Mouse (Mus musculus) MN1 (cell line): ENCODE measurements at regions not wholly inside any gene's neighbourhood (a gene's known extent, or its start where the extent isn't known, plus 50 kb on each side); places are given as distances from the start of the nearest gene placed in this dataset.
A peak's percentile ranks its signal among the peaks of the same experiment; 100 is the strongest.

Source experiments
- DNase-seq: peaks from one replicate; pipeline ENCODE4 v3.0.0-alpha.2; 2016; ENCODE audit warnings: low spot score

- no peak for DNase-seq
Observed at GRCm38 (mm10) chr2:174532671-174533363, 59.9 kb upstream of the Prelid3b start.

- DNase-seq, result no peak
Observed at GRCm38 (mm10) chr2:174540717-174541116, 67.8 kb upstream of the Prelid3b start.

- DNase-seq, result no peak
Observed at GRCm38 (mm10) chr2:174547207-174547606, 74.3 kb upstream of the Prelid3b start.

- DNase-seq, result no peak
Observed at GRCm38 (mm10) chr2:174547701-174548100, 74.8 kb upstream of the Prelid3b start.

- DNase-seq, result no peak
Observed at GRCm38 (mm10) chr2:174548776-174549175, 75.9 kb upstream of the Prelid3b start.

GRCm38 (mm10) chr2:174555778-174556177 lies 82.9 kb upstream of the Prelid3b start:
- DNase-seq, result no peak

- DNase-seq, result peak; percentile 85
Observed at GRCm38 (mm10) chr2:174561828-174562429, 81.4 kb upstream of the Zfp831 start.

- DNase-seq, result no peak
Observed at GRCm38 (mm10) chr2:174563917-174564316, 79.4 kb upstream of the Zfp831 start.

- no peak for DNase-seq
Observed at GRCm38 (mm10) chr2:174564817-174565216, 78.5 kb upstream of the Zfp831 start.

- DNase-seq, result no peak
Observed at GRCm38 (mm10) chr2:174565891-174566290, 77.4 kb upstream of the Zfp831 start.

GRCm38 (mm10) chr2:174566752-174567151 lies 76.6 kb upstream of the Zfp831 start:
- no peak for DNase-seq

GRCm38 (mm10) chr2:174574804-174575507 lies 68.4 kb upstream of the Zfp831 start:
- DNase-seq, result no peak

- DNase-seq, result no peak
Observed at GRCm38 (mm10) chr2:174575546-174575945, 67.8 kb upstream of the Zfp831 start.

GRCm38 (mm10) chr2:174580906-174581703 lies 62.2 kb upstream of the Zfp831 start:
- no peak for DNase-seq

GRCm38 (mm10) chr2:174584272-174584671 lies 59.1 kb upstream of the Zfp831 start:
- no peak for DNase-seq
